Mouse (Mus musculus) ZHBTc4 (cell line): Measurements from ENCODE around the gene Gm20388.

Experiments
- DNase-seq: peaks from one replicate; pipeline ENCODE4 v3.0.0-alpha.2; 2011; ENCODE audit warnings: low read depth, low spot score

The Gm20388 gene

DNA sequence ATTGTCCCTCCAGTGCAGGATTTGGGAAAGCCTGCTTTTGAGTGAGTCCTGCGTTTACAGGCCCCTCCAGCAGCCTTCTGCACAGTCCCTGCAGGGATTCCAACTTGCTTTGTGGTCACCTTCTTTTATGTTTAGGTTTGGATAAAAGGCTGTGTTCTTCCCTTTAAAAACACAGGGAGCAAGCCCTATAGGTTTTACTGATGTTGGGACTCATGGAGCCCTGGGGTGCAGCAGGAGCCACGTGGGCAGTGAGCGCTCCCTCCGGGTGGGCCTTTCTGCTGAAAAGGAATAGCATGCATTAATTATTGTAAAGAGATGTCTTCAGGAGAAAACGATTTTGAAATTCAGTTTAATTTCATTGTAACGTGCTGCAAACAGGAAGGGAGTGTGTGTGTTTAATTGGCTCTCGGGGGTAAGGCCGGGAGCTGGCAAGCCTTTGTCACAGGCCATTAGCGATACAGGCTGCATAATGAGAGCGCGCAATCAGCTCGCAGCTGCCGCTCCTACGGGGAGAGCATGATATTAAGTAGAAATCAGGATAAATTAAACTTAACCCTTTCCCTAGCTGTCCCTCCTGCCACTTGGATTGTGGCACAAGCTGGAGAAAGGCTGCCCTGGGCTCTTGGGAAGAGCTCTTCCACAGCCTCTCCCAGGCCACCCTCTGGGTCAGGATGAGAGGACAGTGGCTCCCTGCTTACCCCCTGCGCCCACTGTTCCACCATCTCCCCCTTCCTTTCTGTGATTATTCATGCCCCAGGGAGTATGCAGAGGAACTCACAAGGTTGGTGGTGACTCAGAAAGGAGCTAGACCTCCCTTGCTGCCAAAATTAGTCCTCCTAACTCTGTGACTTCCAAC lies 2893.5 kb downstream of the Gm20388 start:
- DNase-seq = no peak

DNA sequence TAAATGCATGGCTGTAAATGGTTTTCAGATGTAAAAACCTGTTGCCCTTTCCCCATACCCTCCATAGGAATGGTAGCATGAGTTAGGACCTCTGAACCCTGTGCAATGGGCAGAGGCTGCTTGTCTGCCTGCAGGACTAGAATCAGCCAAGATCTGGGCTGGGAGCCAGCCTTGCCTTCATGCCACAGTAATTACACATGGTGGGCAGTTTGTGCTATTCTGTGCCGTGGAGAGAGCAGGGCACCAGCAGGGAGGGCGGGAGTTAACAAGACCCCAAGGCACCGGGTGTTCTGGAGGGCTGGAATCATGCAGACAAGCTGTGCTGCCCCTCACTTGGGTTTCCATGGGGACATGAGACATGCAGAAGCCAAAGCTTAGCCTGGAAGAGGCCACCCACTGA lies 2894.7 kb downstream of the Gm20388 start:
- no peak for DNase-seq

DNA sequence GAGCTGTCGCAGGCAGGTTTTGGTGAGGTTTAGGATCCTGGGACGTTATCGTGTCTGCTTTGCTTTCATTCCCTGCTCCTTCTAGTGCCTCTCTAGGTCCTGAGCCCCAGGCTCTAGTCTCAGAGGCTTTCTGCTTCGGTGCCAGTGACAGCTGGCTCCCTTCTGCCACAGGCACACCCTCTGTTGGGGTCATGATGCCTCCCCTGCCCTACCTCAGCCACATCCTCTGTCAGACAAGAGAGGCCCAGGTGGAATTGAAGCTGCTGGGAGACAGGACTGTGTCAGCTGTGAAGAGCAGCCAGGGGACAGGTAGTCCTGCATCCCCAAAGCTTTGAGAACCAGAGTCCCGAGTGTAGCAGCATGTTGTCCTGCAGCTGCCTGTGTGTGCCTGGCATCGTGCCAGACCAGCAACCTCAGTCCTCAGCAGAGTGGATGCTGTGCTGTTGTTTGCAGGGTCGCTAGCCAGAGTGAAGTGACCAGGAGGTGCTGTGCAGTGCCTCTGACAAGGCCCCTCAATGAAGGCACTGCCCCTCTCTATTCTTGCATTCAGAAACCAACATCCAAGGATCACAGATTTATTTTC lies 2896.4 kb downstream of the Gm20388 start:
- no peak for DNase-seq

DNA sequence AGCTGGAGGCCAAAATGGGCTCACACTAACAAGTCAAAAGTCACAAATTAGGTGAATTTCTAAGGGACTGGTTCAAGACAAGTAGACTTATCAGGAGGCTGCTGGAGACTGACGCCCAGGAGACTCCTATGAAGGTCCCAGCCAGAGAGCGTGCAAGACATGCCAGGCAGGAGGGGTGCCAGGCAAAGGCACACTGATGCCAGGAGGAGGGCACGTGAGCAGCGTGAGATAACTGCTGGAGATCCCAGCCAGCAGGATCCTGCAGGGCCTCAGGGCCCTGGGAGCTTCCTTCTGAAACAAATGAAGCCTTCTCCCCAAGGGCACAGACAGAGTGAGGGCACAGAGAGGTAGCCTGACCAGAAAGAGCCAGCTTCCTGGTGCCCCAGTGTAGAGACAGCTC lies 2897.3 kb downstream of the Gm20388 start:
- no peak for DNase-seq

GRCm38 (mm10) chr8:122810376-122810775 lies 2899.7 kb downstream of the Gm20388 start:
- no peak for DNase-seq

GRCm38 (mm10) chr8:122811870-122812494 lies 2901.3 kb downstream of the Gm20388 start:
- no peak for DNase-seq

DNA sequence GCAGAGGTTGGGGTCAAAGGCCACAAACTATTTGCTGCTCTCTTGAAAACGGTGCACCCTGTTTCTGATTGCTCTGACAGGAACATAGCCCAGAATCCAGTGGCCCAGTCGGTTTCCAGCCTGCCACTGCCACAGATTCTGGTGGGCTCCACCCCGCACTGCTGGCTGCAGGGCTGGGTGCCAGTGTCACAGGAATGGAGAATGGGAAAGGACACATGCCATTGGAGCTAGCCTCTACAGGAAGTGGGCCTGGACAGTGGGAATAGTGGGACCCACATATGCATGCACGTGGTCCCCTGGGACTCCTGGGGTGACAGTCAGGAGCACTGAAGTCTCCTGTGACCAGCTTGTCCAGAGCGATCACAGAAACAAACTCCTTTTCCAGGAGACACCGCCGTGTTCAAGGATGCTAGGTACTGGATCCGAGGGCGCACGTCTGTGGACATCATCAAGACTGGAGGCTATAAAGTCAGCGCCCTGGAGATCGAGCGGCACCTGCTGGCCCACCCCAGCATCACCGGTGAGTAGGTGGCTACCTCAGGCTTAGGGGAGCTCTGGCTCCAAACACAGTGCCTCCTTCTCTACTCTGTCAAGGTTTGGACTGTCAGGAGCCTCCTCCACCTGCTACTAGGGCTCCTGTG lies 2902.1 kb downstream of the Gm20388 start:
- peak; percentile 51 for DNase-seq

DNA sequence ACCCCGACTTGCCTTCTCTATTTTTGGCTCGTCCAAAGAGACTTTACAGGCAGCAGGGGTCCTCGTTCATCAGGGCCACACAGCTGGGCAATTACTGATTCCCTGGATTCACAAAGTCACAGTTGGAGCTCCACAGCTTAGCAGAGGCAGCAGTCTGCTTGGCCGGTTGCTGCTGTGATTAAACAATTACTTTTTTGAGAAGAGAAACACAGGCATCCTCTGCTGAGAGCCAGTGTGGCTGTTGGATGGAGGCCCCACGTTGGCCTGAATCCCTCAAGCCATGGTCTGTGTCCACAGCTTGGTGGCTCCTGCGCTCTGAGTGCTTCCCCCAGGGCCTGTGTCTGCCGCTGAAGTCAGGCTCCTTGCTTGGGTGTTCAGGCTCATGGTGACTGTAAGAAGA lies 2904.0 kb downstream of the Gm20388 start:
- no peak for DNase-seq

DNA sequence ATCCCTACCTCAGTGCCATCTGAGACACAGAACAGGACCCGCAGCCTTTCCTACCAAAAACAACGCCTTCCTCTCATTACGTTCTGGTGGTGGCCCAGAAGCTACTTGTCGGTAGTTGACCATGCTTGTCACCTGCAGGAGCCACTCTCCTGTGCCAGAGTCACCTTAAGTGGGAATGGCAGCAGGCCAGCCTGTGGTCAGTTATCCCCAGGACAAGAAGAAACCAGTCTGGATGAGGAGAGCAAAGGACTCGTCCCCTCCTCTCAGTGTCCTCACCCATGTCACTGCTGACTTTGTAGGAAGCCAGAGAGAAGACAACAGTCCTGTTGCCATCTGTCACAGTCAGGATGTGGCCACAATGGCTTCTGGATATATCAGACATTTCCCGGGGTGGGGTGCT lies 2906.3 kb downstream of the Gm20388 start:
- DNase-seq = no peak

GRCm38 (mm10) chr8:122817724-122818496 lies 2907.3 kb downstream of the Gm20388 start:
- DNase-seq = no peak

- DNase-seq = no peak
These were observed 2909.1 kb downstream of the Gm20388 start for GRCm38 (mm10) chr8:122819776-122820175.

DNA sequence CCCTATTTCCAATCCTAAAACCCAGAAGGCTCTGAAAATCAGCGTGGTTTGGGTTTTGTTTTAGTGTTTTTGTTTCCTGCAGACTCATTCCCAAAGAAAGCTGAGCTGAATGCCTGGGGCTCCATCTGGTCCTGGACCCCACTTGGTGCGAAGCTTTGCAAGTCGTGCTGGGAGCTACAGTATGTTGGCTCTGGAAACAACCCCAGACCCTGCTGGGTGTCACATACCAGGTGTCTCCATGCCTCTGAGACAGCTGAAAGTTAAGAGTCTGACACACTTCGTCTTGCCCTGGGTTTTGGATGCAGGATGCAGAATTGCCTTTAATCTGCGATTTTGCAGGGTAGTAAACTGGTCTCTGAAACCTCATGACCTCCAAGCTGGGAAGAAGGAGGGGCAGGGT lies 2913.9 kb downstream of the Gm20388 start:
- no peak for DNase-seq

DNA sequence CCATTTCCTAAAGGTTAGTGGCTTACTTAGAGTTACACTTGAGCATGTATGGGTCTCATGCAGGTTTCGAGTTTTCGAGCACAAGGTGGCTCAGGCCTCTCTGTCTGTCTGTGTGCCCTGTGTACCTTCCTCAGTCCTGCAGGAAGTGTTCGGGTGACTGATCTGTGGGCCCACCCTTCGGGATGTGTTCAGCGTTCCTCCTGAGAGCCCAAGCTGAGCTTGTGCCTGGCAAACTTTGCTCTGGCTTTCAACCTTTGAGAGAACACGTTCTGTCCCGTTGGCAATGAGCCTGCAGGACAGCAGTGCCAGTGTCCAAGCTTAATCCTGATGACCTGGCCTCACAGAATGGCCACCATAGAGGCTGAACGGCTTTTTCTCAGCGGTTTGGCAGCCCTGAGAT lies 2914.3 kb downstream of the Gm20388 start:
- DNase-seq = no peak

DNA sequence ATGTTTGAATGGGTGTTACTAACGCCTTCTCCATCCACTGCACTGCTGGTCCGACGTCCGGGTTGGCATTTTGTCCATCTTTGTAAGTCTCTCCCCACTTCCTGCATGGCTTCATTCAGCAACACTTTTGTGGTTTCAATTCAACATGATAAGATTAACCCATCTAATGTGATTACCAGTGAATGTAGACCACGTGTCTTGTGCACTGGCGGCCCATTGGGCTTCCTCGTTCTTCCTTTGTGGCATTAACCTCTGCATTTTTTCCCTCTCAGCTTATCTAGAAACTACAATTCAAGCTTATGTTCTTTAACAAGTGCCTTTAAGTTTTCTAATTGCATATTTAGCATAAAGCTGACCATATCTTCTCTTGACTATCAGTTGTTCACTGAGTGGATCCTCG lies 2914.8 kb downstream of the Gm20388 start:
- no peak for DNase-seq

- DNase-seq = no peak
These were observed 2918.8 kb downstream of the Gm20388 start for GRCm38 (mm10) chr8:122829396-122829795.

- DNase-seq = peak; percentile 87
These were observed 2919.9 kb downstream of the Gm20388 start for GRCm38 (mm10) chr8:122830349-122831061.

DNA sequence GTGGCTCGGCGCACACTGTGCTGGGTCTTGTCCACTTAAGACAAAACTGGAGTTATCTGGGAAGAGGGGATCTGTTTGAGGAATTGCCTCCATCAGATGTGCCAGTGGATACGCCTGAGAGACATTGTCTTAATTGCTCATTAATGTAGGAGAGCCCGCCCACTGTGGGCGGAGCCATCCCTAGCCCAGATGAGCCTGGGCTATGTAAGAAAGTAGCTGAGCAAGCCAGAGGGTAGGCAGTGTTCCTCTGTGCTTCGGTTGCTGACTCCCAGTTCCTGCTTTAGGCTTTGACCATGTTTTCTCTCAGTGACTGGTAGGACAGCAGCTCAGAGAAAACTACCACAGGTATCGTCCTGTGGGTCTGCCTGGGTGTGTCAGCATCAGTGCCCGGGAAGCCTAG lies 2923.8 kb downstream of the Gm20388 start:
- no peak for DNase-seq

- DNase-seq = peak; percentile 91
These were observed 2924.3 kb downstream of the Gm20388 start for GRCm38 (mm10) chr8:122834971-122835370.

DNA sequence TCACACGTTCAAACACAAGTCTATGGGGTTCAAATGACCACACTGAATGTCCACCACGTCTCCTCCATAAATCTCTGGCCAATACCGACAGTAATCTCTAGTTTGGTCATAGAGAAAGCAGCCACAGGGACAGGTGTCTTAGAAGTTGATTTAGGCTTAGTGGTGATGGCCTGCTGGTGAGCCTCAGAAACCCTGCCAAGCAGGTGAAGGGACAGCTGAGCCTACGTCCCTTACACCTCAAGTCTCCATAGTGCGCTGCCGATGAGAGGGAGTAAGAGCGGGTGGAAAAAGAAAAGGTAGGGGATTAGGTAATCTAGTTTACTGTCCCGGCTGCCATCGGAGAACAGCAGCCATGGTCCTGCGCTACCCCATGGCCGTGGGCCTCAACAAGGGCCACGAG lies 2925.6 kb downstream of the Gm20388 start:
- DNase-seq = no peak

GRCm38 (mm10) chr8:122836696-122837095 lies 2926.1 kb downstream of the Gm20388 start:
- DNase-seq = peak; percentile 35

GRCm38 (mm10) chr8:122844161-122844560 lies 2933.5 kb downstream of the Gm20388 start:
- no peak for DNase-seq
